Mouse (Mus musculus) adrenal gland (tissue): ENCODE results near the gene Slc38a8.

Experiments
- intact Hi-C: fragments of 180-260 bp; cut with DNase I; formaldehyde crosslinking; loops from one replicate; pipeline ENCODE4 v1.15.1; 2025

The Slc38a8 gene

GRCm38 (mm10) chr8:119496848-119497247 lies 4.7 kb downstream of the Slc38a8 start:
- intact Hi-C loops: loop anchor here (1.0 to 2.0 kb wide), 2 partner anchors 54 to 85 kb away; no protein-coding TSS in a partner anchor

GRCm38 (mm10) chr8:119487093-119487492 lies 14.4 kb downstream of the Slc38a8 start:
- intact Hi-C loops: no loop called here

GRCm38 (mm10) chr8:119484145-119484896 lies 17.2 kb downstream of the Slc38a8 start:
- intact Hi-C loops: no loop called here

- intact Hi-C loops: no loop called here
Measured at GRCm38 (mm10) chr8:119478684-119479083, 22.8 kb downstream of the Slc38a8 start.

GRCm38 (mm10) chr8:119468091-119468490 lies 33.4 kb downstream of the Slc38a8 start:
- intact Hi-C loops: no loop called here

GRCm38 (mm10) chr8:119466794-119467193 lies 34.7 kb downstream of the Slc38a8 start:
- intact Hi-C loops: no loop called here

- intact Hi-C loops: no loop called here
Measured at GRCm38 (mm10) chr8:119466105-119466504, 35.4 kb downstream of the Slc38a8 start.

GRCm38 (mm10) chr8:119463709-119464108 lies 37.8 kb downstream of the Slc38a8 start:
- intact Hi-C loops: no loop called here

- intact Hi-C loops: no loop called here
Measured at GRCm38 (mm10) chr8:119461356-119461755, 40.1 kb downstream of the Slc38a8 start.

GRCm38 (mm10) chr8:119459724-119460123 lies 41.8 kb downstream of the Slc38a8 start:
- intact Hi-C loops: no loop called here

- intact Hi-C loops: no loop called here
Measured at GRCm38 (mm10) chr8:119456045-119456444, 45.5 kb downstream of the Slc38a8 start.

GRCm38 (mm10) chr8:119452919-119453318 lies 48.6 kb downstream of the Slc38a8 start:
- intact Hi-C loops: loop anchor here (5.0 kb wide), 1 partner anchor 219 kb away; no protein-coding TSS in a partner anchor

GRCm38 (mm10) chr8:119451131-119451530 lies 50.4 kb downstream of the Slc38a8 start:
- intact Hi-C loops: loop anchor here (5.0 kb wide), 1 partner anchor 221 kb away; no protein-coding TSS in a partner anchor

- intact Hi-C loops: loop anchor here (5.0 kb wide), 3 partner anchors 68 to 223 kb away; no protein-coding TSS in a partner anchor
Measured at GRCm38 (mm10) chr8:119449627-119450026, 51.9 kb downstream of the Slc38a8 start.

GRCm38 (mm10) chr8:119447781-119448170 lies 53.7 kb downstream of the Slc38a8 start:
- intact Hi-C loops: loop anchor here (5.0 kb wide), 2 partner anchors 70 to 155 kb away; no protein-coding TSS in a partner anchor

GRCm38 (mm10) chr8:119446990-119447780 lies 54.3 kb downstream of the Slc38a8 start:
- intact Hi-C loops: loop anchor here (5.0 kb wide), 2 partner anchors 70 to 155 kb away; no protein-coding TSS in a partner anchor

- intact Hi-C loops: loop anchor here (5.0 kb wide), 2 partner anchors 71 to 156 kb away; no protein-coding TSS in a partner anchor
Measured at GRCm38 (mm10) chr8:119446211-119446989, 55.1 kb downstream of the Slc38a8 start, which contains the start of gene Necab2. TSS of gene Necab2 (plus strand) at chr8:119446719.

GRCm38 (mm10) chr8:119442970-119443369 lies 58.5 kb downstream of the Slc38a8 start:
- intact Hi-C loops: loop anchor here (2.0 kb wide), 1 partner anchor 54 kb away; no protein-coding TSS in a partner anchor

GRCm38 (mm10) chr8:119442013-119442412 lies 59.5 kb downstream of the Slc38a8 start:
- intact Hi-C loops: loop anchor here (2.0 kb wide), 1 partner anchor 55 kb away; no protein-coding TSS in a partner anchor

- intact Hi-C loops: no loop called here
Measured at GRCm38 (mm10) chr8:119440952-119441270, 60.6 kb downstream of the Slc38a8 start.
